Mouse (Mus musculus): Measurements from ENCODE around the gene Cgn. TPM values are rescaled to one million over a fixed set of nuclear protein-coding genes. Genes with fewer than 3 reads are reported as not detected.

Cgn gene
- polyA plus RNA-seq, 1 experiment from 2014 or later, result 31.9 TPM

DNA sequence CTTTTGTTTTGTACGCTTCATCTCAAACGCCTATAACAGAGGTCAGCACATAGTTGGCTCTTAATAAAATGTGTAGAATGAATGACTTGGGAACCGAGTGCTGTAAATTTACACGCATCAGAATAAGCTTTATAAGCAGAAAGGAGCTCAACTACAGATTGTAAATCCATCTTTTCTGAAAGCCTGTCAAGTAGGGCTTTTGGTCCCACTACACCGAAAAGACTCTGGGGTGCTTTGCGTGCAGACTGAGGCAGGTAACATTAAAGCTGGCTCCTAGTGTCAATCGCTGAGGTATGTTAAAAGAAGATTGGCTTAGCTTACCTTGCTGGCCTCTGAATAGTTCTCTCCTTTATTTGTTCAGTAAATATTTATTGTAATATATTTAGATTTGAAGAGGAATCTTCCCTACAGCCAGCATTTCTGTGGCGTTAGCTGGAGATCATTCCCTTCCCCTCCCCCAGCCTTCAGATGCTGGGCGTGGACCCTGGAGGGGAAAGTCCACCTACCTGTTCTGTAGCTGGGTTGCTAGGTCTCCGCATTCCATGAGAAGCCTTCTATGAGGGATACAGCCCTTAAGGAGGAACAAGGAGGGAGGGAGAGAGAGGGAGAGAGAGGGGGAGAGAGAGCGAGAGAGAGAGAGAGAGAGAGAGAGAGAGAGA lies 959 bp upstream of the Cgn start:
- peak; percentile 39; the same call in 1 of the 2 replicates for ATAC-seq (ENCODE audit: insufficient number of reproducible peaks, insufficient read depth, low FRiP score, low read depth)
- Histone ChIP-seq H3K9me3 (ENCODE audit: control insufficient read depth, low read depth, low read length) (no peaks in the 10 kb centered on the region), H3K4me3 (ENCODE audit: low read depth, low read length) (peak overlapping the region; percentile 51), H3K4me1 (ENCODE audit: control insufficient read depth, insufficient read depth, low read length) (peaks cover 2% of the 10 kb centered on the region; the same call in 1 of the 2 replicates), H3K9ac (replicated peaks; ENCODE audit: low read depth, low read length) (no peak overlapping the region; the same call in 1 of the 2 replicates), H3K4me2 (replicated peaks; ENCODE audit: low read depth, low read length) (peak overlapping the region; percentile 79), H3K27ac (ENCODE audit: low read length) (peak overlapping the region; percentile 81; the same call in 1 of the 2 replicates), H3K36me3 (ENCODE audit: control insufficient read depth, insufficient read depth, low read length) (no peaks in the 10 kb centered on the region), H3K27me3 (ENCODE audit: control insufficient read depth, insufficient read depth, low read length) (no peaks in the 10 kb centered on the region)
- WGBS, result 2% methylated on average over 10 of the region's 11 CpGs

DNA sequence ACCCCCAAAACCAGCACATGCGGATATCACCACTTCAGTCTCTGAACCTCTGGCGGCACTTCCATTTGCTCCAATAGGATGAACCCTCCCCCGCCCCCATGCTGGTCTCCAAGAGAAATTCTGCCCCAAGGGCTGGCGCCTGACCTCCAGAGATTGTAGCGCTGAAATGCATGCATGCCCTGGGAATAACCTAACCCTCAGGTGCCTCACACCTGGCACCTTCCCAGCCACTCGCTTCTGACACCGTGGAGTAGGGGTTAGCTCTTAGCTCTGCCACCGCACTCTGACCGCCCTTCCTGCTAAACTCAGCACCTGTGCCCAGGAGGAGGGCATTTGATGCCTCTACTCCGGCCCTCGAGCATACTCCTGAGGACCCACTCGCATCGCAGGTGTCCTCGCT lies 334 bp downstream of the Cgn start:
- 0 out of 2 replicates have a peak, but pooled peaks have one; percentile 18 for ATAC-seq (ENCODE audit: insufficient number of reproducible peaks, insufficient read depth, low FRiP score, low read depth)
- WGBS, result under 1% methylated on average over 14 of the region's 14 CpGs
- Histone ChIP-seq H3K27me3 (ENCODE audit: control insufficient read depth, insufficient read depth, low read length) (no peaks in the 10 kb centered on the region), H3K9ac (replicated peaks; ENCODE audit: low read depth, low read length) (peak overlapping the region; percentile 33; the same call in 1 of the 2 replicates), H3K4me3 (ENCODE audit: low read depth, low read length) (peak overlapping the region; percentile 51), H3K4me2 (replicated peaks; ENCODE audit: low read depth, low read length) (peak overlapping the region; percentile 79), H3K4me1 (ENCODE audit: control insufficient read depth, insufficient read depth, low read length) (peaks cover 2% of the 10 kb centered on the region; the same call in 1 of the 2 replicates), H3K27ac (ENCODE audit: low read length) (peak overlapping the region; percentile 44; the same call in 1 of the 2 replicates), H3K9me3 (ENCODE audit: control insufficient read depth, low read depth, low read length) (no peaks in the 10 kb centered on the region), H3K36me3 (ENCODE audit: control insufficient read depth, insufficient read depth, low read length) (no peaks in the 10 kb centered on the region)

DNA sequence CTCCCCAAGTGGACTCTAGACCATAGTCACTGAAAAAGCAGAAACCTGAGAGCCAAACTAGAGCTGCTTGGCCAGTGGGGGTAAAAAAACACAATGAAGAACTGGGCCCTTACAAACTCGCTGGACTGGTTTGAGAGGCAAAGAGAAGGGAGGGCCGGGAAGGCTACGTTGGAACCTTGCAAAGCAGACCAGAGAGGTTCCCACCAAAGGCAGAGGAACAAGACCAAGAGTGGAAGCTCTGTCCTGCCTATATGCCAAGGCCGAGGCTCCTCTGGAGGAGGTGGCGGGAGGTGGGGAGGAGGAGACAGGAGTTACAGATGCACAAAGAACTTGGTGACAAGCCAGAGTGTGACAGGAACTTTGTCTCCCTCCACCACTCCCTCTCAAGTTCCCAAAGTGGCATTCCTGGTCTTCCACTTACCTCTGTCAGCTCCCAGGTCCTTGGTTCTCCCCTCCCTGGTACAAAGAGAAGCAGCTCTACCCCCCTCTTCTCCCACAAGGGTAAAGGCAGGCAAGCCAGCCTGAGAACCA lies 2.1 kb downstream of the Cgn start:
- Histone ChIP-seq H3K4me2 (replicated peaks; ENCODE audit: low read depth, low read length) (peak overlapping the region; percentile 79), H3K9ac (replicated peaks; ENCODE audit: low read depth, low read length) (no peak overlapping the region), H3K4me3 (ENCODE audit: low read depth, low read length) (peak overlapping the region; percentile 0; the same call in 1 of the 2 replicates), H3K27me3 (ENCODE audit: control insufficient read depth, insufficient read depth, low read length) (no peaks in the 10 kb centered on the region), H3K27ac (ENCODE audit: low read length) (peak overlapping the region; percentile 91), H3K36me3 (ENCODE audit: control insufficient read depth, insufficient read depth, low read length) (no peaks in the 10 kb centered on the region), H3K9me3 (ENCODE audit: control insufficient read depth, low read depth, low read length) (no peaks in the 10 kb centered on the region), H3K4me1 (ENCODE audit: control insufficient read depth, insufficient read depth, low read length) (peaks cover 2% of the 10 kb centered on the region; the same call in 1 of the 2 replicates)
- no peak for ATAC-seq (ENCODE audit: insufficient number of reproducible peaks, insufficient read depth, low FRiP score, low read depth)
- 45% methylated on average over 5 of the region's 5 CpGs for WGBS

DNA sequence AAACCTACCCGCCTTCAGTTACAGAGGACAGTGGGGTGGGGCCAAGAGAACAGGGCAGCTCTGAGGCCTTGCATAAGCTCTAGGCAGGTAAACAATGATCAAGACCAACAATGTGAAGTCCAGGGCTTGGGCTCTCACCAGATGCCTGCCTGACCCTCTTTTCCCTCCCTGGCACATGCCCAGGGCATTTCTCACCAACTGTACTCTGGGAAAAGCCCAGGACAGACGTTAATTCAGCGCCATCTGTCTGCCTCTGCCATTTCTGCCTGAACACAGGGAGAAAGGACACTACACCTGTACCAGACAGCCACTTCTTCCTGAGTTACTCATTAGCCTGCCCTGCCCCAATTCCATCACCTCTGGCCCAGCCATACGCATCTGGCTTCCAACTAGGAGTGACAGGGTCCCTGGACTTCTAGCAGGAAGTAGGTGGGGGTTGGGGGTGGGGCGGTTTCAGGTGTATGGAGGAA lies 2.8 kb downstream of the Cgn start:
- H3K36me3 ChIP-seq (ENCODE audit: control insufficient read depth, insufficient read depth, low read length), result peaks cover 2% of the 10 kb centered on the region; the same call in 1 of the 2 replicates
- H3K4me2 ChIP-seq (replicated peaks; ENCODE audit: low read depth, low read length), result peak overlapping the region; percentile 79
- peak; percentile 64 for ATAC-seq (ENCODE audit: insufficient number of reproducible peaks, insufficient read depth, low FRiP score, low read depth)
- H3K27me3 ChIP-seq (ENCODE audit: control insufficient read depth, insufficient read depth, low read length), result no peaks in the 10 kb centered on the region
- H3K4me1 ChIP-seq (ENCODE audit: control insufficient read depth, insufficient read depth, low read length), result peaks cover 2% of the 10 kb centered on the region; the same call in 1 of the 2 replicates
- no peak overlapping the region for H3K9ac ChIP-seq (replicated peaks; ENCODE audit: low read depth, low read length)
- H3K4me3 ChIP-seq (ENCODE audit: low read depth, low read length), result 0 out of 2 replicates have a peak overlapping the region, but pooled peaks have one; percentile 12
- H3K9me3 ChIP-seq (ENCODE audit: control insufficient read depth, low read depth, low read length), result no peaks in the 10 kb centered on the region
- peak overlapping the region; percentile 91 for H3K27ac ChIP-seq (ENCODE audit: low read length)
- 51% methylated on average over 5 of the region's 5 CpGs for WGBS

DNA sequence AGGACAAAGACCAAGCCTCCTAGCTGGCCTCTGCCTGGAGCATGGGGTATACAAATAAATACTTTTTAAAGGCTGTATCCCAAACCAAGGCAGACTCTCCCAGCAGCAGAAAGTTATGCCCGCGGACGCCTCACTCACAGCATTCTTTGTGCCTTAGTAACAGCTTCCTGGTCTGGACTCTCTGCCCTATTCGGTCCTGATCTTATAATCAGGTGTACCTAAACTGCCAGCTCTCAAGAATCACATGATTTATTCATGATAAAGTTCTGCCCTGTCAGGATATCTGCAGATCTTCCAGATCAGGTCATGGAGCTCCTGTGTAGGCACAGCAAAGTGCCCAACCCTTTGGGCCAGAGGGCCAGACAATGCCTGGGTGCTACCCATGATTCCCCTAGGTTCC lies 3.4 kb downstream of the Cgn start:
- H3K4me2 ChIP-seq (replicated peaks; ENCODE audit: low read depth, low read length), result peak overlapping the region; percentile 79
- no peaks in the 10 kb centered on the region for H3K9me3 ChIP-seq (ENCODE audit: control insufficient read depth, low read depth, low read length)
- H3K9ac ChIP-seq (replicated peaks; ENCODE audit: low read depth, low read length), result no peak overlapping the region
- H3K4me1 ChIP-seq (ENCODE audit: control insufficient read depth, insufficient read depth, low read length), result peaks cover 2% of the 10 kb centered on the region; the same call in 1 of the 2 replicates
- peak overlapping the region; percentile 91 for H3K27ac ChIP-seq (ENCODE audit: low read length)
- H3K36me3 ChIP-seq (ENCODE audit: control insufficient read depth, insufficient read depth, low read length), result peaks cover 3% of the 10 kb centered on the region; the same call in 1 of the 2 replicates
- 0 out of 2 replicates have a peak overlapping the region, but pooled peaks have one; percentile 12 for H3K4me3 ChIP-seq (ENCODE audit: low read depth, low read length)
- H3K27me3 ChIP-seq (ENCODE audit: control insufficient read depth, insufficient read depth, low read length), result no peaks in the 10 kb centered on the region
- WGBS, result 54% methylated on average over 4 of the region's 4 CpGs
- ATAC-seq (ENCODE audit: insufficient number of reproducible peaks, insufficient read depth, low FRiP score, low read depth), result no peak

DNA sequence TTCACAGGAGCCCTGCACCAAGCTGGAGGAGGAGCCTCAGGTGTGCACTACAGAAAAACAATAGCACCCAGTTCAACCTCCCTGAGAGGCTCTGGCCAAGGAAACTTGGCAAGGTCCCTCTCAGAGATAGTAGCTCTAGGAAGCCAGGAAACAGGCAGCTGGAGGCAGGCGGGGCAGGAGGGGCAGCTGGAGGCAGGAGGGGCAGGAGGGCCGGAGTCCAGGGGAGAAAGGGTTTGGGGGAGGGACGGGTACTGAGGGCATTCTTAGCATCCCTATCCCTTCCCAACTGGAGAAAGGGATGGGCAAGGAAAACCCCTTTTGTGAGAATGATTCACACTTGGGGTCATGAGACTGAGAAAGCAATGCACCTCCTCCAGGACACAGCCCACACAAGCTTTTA lies 4.9 kb downstream of the Cgn start:
- Histone ChIP-seq H3K27ac (ENCODE audit: low read length) (no peak overlapping the region), H3K4me3 (ENCODE audit: low read depth, low read length) (no peak overlapping the region), H3K27me3 (ENCODE audit: control insufficient read depth, insufficient read depth, low read length) (no peaks in the 10 kb centered on the region), H3K4me1 (ENCODE audit: control insufficient read depth, insufficient read depth, low read length) (0 out of 2 replicates have a peak, but pooled peaks cover 2% of the 10 kb centered on the region), H3K9ac (replicated peaks; ENCODE audit: low read depth, low read length) (no peak overlapping the region), H3K4me2 (replicated peaks; ENCODE audit: low read depth, low read length) (no peak overlapping the region), H3K36me3 (ENCODE audit: control insufficient read depth, insufficient read depth, low read length) (peaks cover 3% of the 10 kb centered on the region; the same call in 1 of the 2 replicates), H3K9me3 (ENCODE audit: control insufficient read depth, low read depth, low read length) (no peaks in the 10 kb centered on the region)
- 19% methylated on average over 3 of the region's 3 CpGs for WGBS
- no peak for ATAC-seq (ENCODE audit: insufficient number of reproducible peaks, insufficient read depth, low FRiP score, low read depth)

DNA sequence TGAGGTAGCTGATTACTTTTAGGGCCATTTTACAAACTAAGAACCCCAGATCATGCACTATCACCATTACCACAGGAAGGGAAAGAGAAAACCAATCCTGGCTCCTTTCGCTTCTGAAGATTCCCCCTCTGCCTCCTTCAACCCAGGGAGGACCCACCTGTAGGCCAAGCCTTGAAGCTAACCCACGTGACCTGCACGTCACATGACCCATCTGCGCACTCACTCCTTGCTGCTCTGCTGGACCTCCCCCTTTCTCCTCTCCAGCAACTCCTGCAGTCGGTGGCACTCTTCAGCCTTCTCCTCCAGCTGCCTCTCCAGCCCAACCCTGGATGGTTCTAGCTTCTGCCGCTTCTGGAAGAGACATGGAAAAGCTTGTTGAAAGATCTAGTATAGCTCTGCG lies 10.4 kb downstream of the Cgn start:
- Histone ChIP-seq H3K4me2 (replicated peaks; ENCODE audit: low read depth, low read length) (no peak overlapping the region), H3K4me3 (ENCODE audit: low read depth, low read length) (no peak overlapping the region), H3K27me3 (ENCODE audit: control insufficient read depth, insufficient read depth, low read length) (no peaks in the 10 kb centered on the region), H3K4me1 (ENCODE audit: control insufficient read depth, insufficient read depth, low read length) (no peaks in the 10 kb centered on the region), H3K36me3 (ENCODE audit: control insufficient read depth, insufficient read depth, low read length) (peaks cover 13% of the 10 kb centered on the region; the same call in 1 of the 2 replicates), H3K9me3 (ENCODE audit: control insufficient read depth, low read depth, low read length) (no peaks in the 10 kb centered on the region), H3K27ac (ENCODE audit: low read length) (no peak overlapping the region), H3K9ac (replicated peaks; ENCODE audit: low read depth, low read length) (no peak overlapping the region)
- WGBS, result 85% methylated on average over 7 of the region's 7 CpGs
- no peak for ATAC-seq (ENCODE audit: insufficient number of reproducible peaks, insufficient read depth, low FRiP score, low read depth)

DNA sequence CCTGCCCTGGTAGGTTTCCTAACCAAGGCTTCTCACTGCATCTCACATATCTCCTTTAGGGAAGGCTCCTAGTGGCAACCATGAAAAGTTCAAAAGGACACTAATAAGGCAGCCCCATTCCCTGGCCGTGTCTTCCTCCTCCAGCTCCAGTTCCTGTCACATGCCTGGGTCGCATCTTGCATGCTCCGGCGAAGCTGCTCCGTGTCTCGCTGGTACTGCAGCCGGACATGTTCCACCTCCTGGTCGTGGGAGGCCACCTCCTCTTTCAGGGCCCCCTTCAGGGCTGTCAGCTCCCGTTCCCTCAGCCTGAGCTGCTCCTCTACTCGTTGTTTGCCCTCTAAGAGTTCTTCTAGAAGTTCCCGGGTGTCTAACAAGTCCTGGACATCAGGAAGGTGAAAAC lies 12.3 kb downstream of the Cgn start:
- Histone ChIP-seq H3K9ac (replicated peaks; ENCODE audit: low read depth, low read length) (no peak overlapping the region), H3K4me2 (replicated peaks; ENCODE audit: low read depth, low read length) (no peak overlapping the region), H3K4me1 (ENCODE audit: control insufficient read depth, insufficient read depth, low read length) (no peaks in the 10 kb centered on the region), H3K27ac (ENCODE audit: low read length) (no peak overlapping the region), H3K9me3 (ENCODE audit: control insufficient read depth, low read depth, low read length) (no peaks in the 10 kb centered on the region), H3K36me3 (ENCODE audit: control insufficient read depth, insufficient read depth, low read length) (peaks cover 13% of the 10 kb centered on the region; the same call in 1 of the 2 replicates), H3K4me3 (ENCODE audit: low read depth, low read length) (no peak overlapping the region), H3K27me3 (ENCODE audit: control insufficient read depth, insufficient read depth, low read length) (no peaks in the 10 kb centered on the region)
- WGBS, result 84% methylated on average over 11 of the region's 11 CpGs
- no peak for ATAC-seq (ENCODE audit: insufficient number of reproducible peaks, insufficient read depth, low FRiP score, low read depth)
